In the genomic region with DNA sequence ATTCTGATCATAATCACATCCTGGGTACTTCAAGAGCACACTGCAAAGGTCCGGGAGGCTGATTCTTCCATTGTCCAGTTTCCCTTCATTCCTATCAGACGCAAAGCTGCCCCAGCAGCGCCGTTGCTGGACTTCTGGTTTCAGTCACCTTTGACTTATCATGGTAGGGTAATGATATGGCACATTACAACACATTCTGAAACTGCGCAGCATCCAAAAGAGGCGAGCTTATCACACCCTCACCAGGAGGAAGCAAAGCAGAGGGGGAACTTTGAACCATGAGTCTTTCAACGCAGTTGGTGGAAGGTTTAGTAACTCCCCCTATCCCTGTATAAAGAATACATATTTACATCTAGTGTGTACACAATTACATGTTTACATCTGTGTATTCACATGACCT, we compare ENCODE assay signal across 18 mouse cellular contexts.
A peak's percentile ranks its signal among the peaks of the same experiment; 100 is the strongest.
DNase-seq lines count a peak whose midpoint lies in the region; ATAC-seq lines count a peak whose summit lies in the region.
"Had no signal": no experiment of that assay in that cellular context is flagged by ENCODE, and none has a peak within 500 bp of the region (broad histone marks: within the 10 kb centered on the region; RNA-seq: fewer than 3 reads in every experiment).

No protein-coding gene starts in this region.

- ATAC-seq in heart, embryonic 15.5 days (replicated peaks; ENCODE audit: insufficient number of reproducible peaks, insufficient read depth, low FRiP score, low read depth) = peak; percentile 70
- ATAC-seq in intestine, embryonic 15.5 days = peak; percentile 84
- peak; percentile 74 for ATAC-seq in liver, embryonic 16.5 days (ENCODE audit: low read depth)

- H3K27ac ChIP-seq in heart, embryonic 15.5 days = peak overlapping the region; percentile 9
- no peak overlapping the region for H3K27ac ChIP-seq in intestine, embryonic 15.5 days
- H3K27ac ChIP-seq in liver, embryonic 16.5 days (ENCODE audit: low read length) = no peak overlapping the region
- no peak overlapping the region for H3K27ac ChIP-seq in limb, embryonic 10.5 days
- H3K27ac ChIP-seq: embryonic facial prominence, embryonic 13.5 days; forebrain, embryonic 12.5 days; hindbrain, embryonic 15.5 days; limb, embryonic 13.5 days; midbrain, embryonic 10.5 days; neural tube, embryonic 15.5 days had no signal

- no peaks in the 10 kb centered on the region for H3K36me3 ChIP-seq in heart, embryonic 15.5 days
- H3K36me3 ChIP-seq in intestine, embryonic 15.5 days = no peaks in the 10 kb centered on the region
- H3K36me3 ChIP-seq in liver, embryonic 16.5 days (ENCODE audit: control insufficient read depth, insufficient read depth) = no peaks in the 10 kb centered on the region
- H3K36me3 ChIP-seq in limb, embryonic 10.5 days = no peaks in the 10 kb centered on the region
- H3K36me3 ChIP-seq: embryonic facial prominence, embryonic 13.5 days; forebrain, embryonic 12.5 days; hindbrain, embryonic 15.5 days; limb, embryonic 13.5 days; midbrain, embryonic 10.5 days; neural tube, embryonic 15.5 days had no signal

- no peak overlapping the region for H3K9ac ChIP-seq in heart, embryonic 15.5 days
- H3K9ac ChIP-seq in intestine, embryonic 15.5 days = no peak overlapping the region
- H3K9ac ChIP-seq in liver, embryonic 16.5 days (ENCODE audit: low read depth, low read length) = no peak overlapping the region
- H3K9ac ChIP-seq: embryonic facial prominence, embryonic 13.5 days; forebrain, embryonic 12.5 days; hindbrain, embryonic 15.5 days; limb, embryonic 13.5 days; neural tube, embryonic 15.5 days had no signal

- no peaks in the 10 kb centered on the region for H3K27me3 ChIP-seq in heart, embryonic 15.5 days
- no peaks in the 10 kb centered on the region for H3K27me3 ChIP-seq in intestine, embryonic 15.5 days (replicated peaks)
- H3K27me3 ChIP-seq in liver, embryonic 16.5 days (ENCODE audit: control insufficient read depth, insufficient read depth, low read depth, low read length) = no peaks in the 10 kb centered on the region
- no peaks in the 10 kb centered on the region for H3K27me3 ChIP-seq in limb, embryonic 10.5 days (ENCODE audit: low read depth, poor library complexity, severe bottlenecking)
- H3K27me3 ChIP-seq: embryonic facial prominence, embryonic 13.5 days; forebrain, embryonic 12.5 days; hindbrain, embryonic 15.5 days; neural tube, embryonic 15.5 days had no signal

- H3K4me2 ChIP-seq in heart, embryonic 15.5 days = peak overlapping the region; percentile 11
- no peak overlapping the region for H3K4me2 ChIP-seq in intestine, embryonic 15.5 days (replicated peaks)
- H3K4me2 ChIP-seq in liver, embryonic 16.5 days (ENCODE audit: low read depth, low read length) = no peak overlapping the region
- H3K4me2 ChIP-seq: embryonic facial prominence, embryonic 13.5 days; forebrain, embryonic 12.5 days; hindbrain, embryonic 15.5 days; limb, embryonic 13.5 days; neural tube, embryonic 15.5 days had no signal

- no peaks in the 10 kb centered on the region for H3K9me3 ChIP-seq in heart, embryonic 15.5 days (replicated peaks)
- no peaks in the 10 kb centered on the region for H3K9me3 ChIP-seq in intestine, embryonic 15.5 days
- H3K9me3 ChIP-seq in liver, embryonic 16.5 days (replicated peaks; ENCODE audit: control insufficient read depth, low read length) = no peaks in the 10 kb centered on the region
- no peaks in the 10 kb centered on the region for H3K9me3 ChIP-seq in limb, embryonic 10.5 days (replicated peaks)
- H3K9me3 ChIP-seq: embryonic facial prominence, embryonic 13.5 days; forebrain, embryonic 12.5 days; hindbrain, embryonic 15.5 days; midbrain, embryonic 10.5 days; neural tube, embryonic 15.5 days had no signal

- 22% methylated on average over 7 of the region's 7 CpGs for WGBS in heart, embryonic 15.5 days
- WGBS in intestine, embryonic 15.5 days = 64% methylated on average over 7 of the region's 7 CpGs
- WGBS in liver, embryonic 16.5 days (ENCODE audit: insufficient replicate concordance) = 31% methylated on average over 7 of the region's 7 CpGs
- WGBS in limb, embryonic 10.5 days = 85% methylated on average over 7 of the region's 7 CpGs

- H3K4me3 ChIP-seq in heart, embryonic 15.5 days = no peak overlapping the region
- H3K4me3 ChIP-seq in intestine, embryonic 15.5 days (replicated peaks) = no peak overlapping the region
- H3K4me3 ChIP-seq in liver, embryonic 16.5 days (ENCODE audit: low read depth, low read length) = no peak overlapping the region
- no peak overlapping the region for H3K4me3 ChIP-seq in limb, embryonic 10.5 days
- H3K4me3 ChIP-seq: embryonic facial prominence, embryonic 13.5 days; forebrain, embryonic 12.5 days; hindbrain, embryonic 15.5 days; limb, embryonic 13.5 days; midbrain, embryonic 10.5 days; neural tube, embryonic 15.5 days had no signal

- DNase-seq in heart, adult 9 months (ENCODE audit: low spot score in 2 of 2) = no peak
- peak; percentile 26 for DNase-seq in yolk sac, embryonic 10.5 days (ENCODE audit: low spot score)
- no peak for DNase-seq in limb, embryonic 10.5 days (ENCODE audit: low spot score)
- no peak for DNase-seq in right cerebral cortex, postnatal 14 days
- DNase-seq: adrenal gland, adult 2 months; cerebellum, adult 11-12 months; cerebellum, postnatal 36 days; lung, postnatal 10 days; thymus, postnatal 4 days had no signal

- peaks cover 50% of the 10 kb centered on the region for H3K4me1 ChIP-seq in heart, embryonic 15.5 days (replicated peaks)
- H3K4me1 ChIP-seq in intestine, embryonic 15.5 days (replicated peaks) = peaks cover 5% of the 10 kb centered on the region; the same call in 1 of the 2 replicates
- H3K4me1 ChIP-seq in liver, embryonic 16.5 days (ENCODE audit: control insufficient read depth, low read depth, low read length) = peaks cover 7% of the 10 kb centered on the region
- H3K4me1 ChIP-seq in limb, embryonic 10.5 days = no peaks in the 10 kb centered on the region
- H3K4me1 ChIP-seq: forebrain, embryonic 12.5 days; hindbrain, embryonic 15.5 days; neural tube, embryonic 15.5 days had no signal
